Mouse (Mus musculus): ENCODE measurements around the gene Nwd2.

The Nwd2 gene

DNA sequence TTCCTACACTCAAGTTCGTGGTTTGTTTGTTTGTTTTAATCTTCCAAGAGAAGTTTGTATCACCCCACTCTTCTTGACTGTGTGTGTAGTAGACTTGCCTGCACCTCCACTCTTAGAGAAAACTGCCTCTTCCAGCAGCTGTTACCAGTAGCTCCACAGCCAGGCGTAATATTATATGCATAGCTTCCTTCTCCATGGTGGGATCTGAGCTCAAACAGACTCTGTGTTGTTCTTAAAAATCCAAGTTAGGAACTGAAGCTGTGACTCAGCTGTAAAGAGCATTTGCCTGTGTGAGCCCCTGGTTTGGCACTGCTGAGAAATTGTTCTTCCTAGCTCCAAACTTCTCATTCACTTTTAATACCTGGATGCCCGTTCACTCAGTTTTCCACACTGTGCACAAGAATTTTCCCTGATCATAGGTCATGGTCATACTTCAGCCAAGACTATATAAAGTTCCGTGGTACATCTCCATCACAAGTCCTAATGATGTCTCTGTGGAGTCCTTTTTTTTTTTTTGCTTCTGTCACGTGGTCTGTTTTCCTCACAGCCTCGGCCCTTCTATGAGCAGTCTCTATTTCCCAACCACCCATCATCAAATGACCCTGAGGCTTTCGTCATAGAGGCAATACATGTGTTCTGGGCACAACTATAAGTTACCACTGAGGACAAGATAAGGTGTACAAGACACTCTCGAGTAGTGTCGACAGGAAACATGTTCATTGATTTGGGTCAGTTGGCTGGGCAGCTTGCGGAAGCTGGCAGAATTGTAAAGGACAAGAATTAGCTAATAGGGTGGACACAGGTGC lies 179.7 kb downstream of the Nwd2 start:
- DNase-seq (ENCODE audit: low read depth) = no peak

DNA sequence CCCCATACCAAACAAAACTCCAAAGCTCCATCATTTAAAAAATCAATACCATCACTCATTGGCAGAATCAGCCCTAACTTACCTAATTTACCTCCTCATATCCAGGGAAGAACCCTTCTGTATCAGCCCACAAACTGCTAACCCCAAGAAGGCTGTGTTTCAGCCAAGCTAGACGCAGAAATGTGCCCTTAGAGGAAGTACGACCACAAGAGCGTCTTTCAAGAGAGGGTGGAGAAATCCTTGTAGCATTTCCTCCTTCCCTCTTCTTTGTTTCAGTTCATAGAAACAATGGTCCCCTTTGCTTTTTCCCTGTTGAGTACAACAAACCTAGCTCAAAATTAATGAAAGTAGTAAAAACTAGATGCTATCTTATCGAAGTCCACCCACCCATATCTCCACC lies 182.2 kb downstream of the Nwd2 start:
- no peak for DNase-seq (ENCODE audit: low read depth)

DNA sequence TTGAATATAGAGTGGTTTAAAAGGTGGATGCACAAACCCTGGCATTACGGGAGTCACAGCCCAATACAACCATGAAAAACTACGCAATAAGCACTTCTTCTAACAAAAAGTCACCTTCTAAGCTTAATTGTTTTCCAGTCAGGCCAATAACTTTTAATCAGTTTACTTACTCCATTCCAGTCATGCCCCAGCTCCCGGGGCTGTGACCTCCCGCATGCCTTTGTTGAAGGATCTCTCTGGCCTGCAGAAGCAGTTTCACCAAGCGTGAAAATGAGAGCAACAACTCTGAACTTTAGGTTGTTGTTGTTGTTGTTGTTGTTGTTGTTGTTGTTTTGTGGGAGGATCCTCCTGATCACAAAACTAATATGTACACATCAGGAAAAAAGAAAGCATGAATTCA lies 185.1 kb downstream of the Nwd2 start:
- DNase-seq (ENCODE audit: low read depth) = no peak

DNA sequence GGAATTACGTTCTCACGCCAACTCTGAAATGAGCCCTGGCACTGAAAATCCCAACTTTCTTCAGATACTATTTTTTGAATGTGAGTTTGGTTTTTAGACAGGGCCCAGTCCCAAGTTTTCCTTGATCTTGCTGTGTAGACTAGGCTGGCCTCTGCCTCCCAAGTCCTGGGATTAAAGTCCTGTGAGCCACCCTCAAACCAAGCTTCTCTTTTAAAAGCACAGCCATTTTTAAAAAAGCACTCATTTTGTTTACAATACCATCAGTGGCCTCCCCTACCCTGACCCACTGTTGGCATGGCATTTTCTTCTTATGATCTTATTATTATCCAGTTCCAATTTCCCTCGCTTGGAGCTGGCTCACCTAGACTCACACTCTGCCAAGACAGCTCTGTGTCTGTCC lies 185.5 kb downstream of the Nwd2 start:
- no peak for DNase-seq (ENCODE audit: low read depth)

DNA sequence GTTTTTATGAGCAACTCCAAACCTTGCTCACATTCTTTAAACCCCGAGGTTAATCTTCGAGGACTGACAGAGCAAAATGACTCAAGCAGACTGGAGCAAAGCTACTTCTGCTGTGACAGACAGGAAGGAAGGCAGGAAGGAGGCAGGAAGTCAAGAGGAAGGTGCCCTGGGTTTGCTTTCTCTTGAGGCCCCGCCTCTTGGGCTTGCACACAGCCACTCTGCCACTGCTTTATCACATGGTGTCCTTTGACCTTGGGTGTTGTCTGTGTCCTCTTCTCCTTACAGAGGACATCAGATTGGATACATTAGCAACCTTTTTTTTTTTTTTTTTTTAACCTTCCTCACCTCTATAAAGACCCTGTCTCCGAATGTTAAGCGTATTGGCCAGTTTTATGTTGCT lies 188.2 kb downstream of the Nwd2 start:
- no peak for DNase-seq (ENCODE audit: low read depth)

DNA sequence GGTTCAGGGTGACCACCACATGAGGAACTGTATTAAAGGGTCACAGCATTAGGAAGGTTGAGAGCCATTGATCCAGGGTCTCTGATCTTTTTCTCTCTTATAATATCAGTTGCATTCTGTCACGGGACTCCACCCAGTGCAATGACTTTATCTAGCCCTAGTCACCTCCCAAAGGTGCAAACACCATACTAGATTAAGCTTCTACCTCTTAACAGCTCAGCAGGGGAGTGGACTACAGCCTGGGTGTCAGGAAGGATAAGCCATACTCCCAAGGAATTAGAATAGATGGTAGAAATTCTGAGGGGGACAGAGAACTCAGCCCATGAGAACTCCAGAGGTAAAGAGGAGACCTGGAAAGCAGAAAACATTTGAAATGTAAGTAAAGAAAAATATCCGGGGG lies 188.9 kb downstream of the Nwd2 start:
- no peak for DNase-seq (ENCODE audit: low read depth)

DNA sequence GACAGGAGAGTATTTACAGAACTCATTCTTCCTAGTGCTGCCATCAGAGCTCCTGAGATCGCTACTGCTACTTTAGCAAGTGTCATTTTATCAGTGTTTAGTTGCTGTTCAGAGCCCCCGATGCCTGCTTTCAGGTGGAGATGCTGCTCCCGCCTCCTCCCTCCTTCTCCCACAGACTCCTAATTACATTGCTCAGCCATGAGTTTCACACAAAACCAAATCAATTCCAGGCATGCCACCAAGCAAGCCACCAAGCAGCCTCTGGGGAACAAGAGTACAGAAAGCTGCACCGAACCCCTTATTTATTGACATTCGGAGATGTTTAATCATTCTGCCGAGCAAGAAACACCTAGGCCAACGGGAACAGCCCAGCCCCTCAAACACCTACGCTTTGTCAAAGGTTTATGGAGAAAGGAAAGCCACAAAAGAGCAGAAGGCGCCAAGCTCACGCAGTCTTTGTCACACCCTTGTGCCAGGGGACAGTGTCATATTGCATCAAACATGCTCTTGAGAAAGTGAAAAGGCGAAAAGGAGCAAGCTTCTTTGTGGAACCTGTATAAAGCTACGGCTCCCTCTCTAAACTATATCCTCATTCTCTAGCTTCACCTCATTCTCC lies 191.0 kb downstream of the Nwd2 start:
- no peak for DNase-seq (ENCODE audit: low read depth)

DNA sequence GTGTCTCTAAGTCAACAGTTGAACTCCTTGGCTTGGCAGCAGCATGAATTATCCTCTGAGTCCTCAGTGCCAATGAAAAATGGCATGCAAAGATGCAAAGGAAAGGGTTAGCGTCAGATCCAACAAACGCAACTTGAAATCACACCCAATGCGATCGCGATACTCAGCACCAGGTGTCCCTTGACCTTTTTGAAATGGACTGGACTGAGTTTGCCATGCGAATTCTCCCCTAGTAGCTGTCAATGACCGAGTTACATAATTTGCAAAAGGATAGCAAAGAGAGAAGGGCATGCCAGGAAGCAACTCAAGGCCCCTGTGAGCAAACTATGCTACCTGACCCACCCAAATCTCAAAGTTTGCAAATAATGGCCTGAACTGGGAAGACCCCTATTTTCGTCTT lies 198.2 kb downstream of the Nwd2 start:
- no peak for DNase-seq (ENCODE audit: low read depth)

DNA sequence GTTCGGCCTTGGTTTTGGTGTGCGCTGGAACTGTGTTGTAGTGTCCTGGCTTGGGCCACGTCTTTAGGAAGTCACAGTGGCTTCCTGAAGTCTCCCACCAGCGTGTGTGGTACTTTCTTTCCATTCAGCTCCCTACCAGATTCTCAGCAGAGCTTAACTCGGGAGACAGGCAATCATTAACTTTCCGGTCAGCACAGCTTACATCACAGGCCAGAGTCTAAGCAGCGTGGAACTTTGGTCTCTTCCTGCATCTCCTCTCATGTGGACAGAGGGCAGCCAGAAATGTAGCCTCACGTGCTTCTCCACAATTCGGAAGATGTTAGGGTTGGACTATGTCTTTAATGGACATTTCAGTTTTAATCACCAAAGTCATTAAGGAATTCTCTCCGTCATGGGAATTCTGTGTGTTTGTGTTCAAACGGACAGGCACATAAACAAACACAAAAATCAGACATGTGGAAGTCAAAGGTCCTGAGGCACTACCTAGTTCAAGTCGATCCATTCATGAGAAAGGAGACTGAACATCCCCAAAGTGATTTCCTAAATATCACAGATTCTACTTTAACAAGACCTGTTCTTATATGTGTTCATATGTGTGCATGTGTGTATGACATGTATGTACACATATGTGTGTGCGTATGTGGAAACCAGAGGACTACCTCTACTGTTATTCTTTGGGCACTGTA lies 198.8 kb downstream of the Nwd2 start:
- no peak for DNase-seq (ENCODE audit: low read depth)

DNA sequence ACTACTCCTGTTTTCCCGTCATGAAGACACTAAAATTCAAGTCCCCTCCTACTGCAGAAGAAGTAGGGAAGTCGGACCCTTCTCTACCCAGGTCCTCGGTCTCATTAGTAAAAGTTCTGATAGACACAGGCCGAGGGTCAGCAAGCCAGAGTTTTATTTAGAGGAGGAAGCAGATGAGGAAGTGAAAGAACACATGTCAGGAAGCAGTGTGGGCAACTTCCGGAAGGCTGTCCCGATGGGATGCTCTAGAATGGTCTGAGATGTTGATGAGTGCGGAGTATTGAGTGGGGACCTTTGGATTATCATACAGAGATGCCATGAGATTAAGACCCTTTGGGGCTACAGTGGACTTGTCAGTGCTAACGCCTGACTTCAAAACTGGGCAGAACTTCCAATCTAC lies 210.0 kb downstream of the Nwd2 start:
- DNase-seq (ENCODE audit: low read depth) = no peak

Measured in c-Kit-positive CD71-negative TER-119-negative erythroid progenitor cells, embryonic 14.5 days (primary cell).